Mouse (Mus musculus) C2C12 (cell line): ENCODE data around the gene Mapt. TPM values are rescaled to one million over a fixed set of nuclear protein-coding genes. Genes with fewer than 3 reads are reported as not detected.

Source experiments
- H3K27me3 ChIP-seq: one replicate; pipeline ENCODE4 v1.6.1; 2011; ENCODE audit not compliant: control insufficient read depth, insufficient read depth, insufficient read length
- H3K36me3 ChIP-seq: one replicate; pipeline ENCODE4 v1.6.1; 2011; ENCODE audit not compliant: control insufficient read depth, insufficient read depth
- H3K4me3 ChIP-seq: one replicate; pipeline ENCODE4 v1.5.1; 2011; ENCODE audit warnings: mild to moderate bottlenecking, control low read depth; ENCODE audit not compliant: poor library complexity, insufficient read depth, severe bottlenecking
- H3K79me2 ChIP-seq: one replicate; pipeline ENCODE4 v1.6.1; 2011; ENCODE audit not compliant: control insufficient read depth, insufficient read depth
- H3K79me3 ChIP-seq: one replicate; pipeline ENCODE4 v1.6.1; 2011; ENCODE audit warnings: low read depth, control low read depth
- H3ac ChIP-seq: one replicate; pipeline ENCODE3; 2011; ENCODE audit warnings: low read depth; ENCODE audit not compliant: control insufficient read depth, insufficient read length
- CEBPB ChIP-seq: IDR thresholded peaks from one replicate; pipeline ENCODE4 v1.6.1; 2011; ENCODE audit warnings: low read depth, mild to moderate bottlenecking, control low read depth, moderate library complexity
- CTCF ChIP-seq: IDR thresholded peaks from one replicate; pipeline ENCODE4 v1.5.1; 2011; ENCODE audit not compliant: control insufficient read depth, insufficient read depth, insufficient read length
- FOSL1 ChIP-seq: IDR thresholded peaks from one replicate; pipeline ENCODE4 v1.8.0; 2011; ENCODE audit warnings: mild to moderate bottlenecking, low read length; ENCODE audit not compliant: poor library complexity, insufficient read depth, severe bottlenecking
- MAX ChIP-seq: IDR thresholded peaks from one replicate; pipeline ENCODE4 v1.6.1; 2011; ENCODE audit warnings: mild to moderate bottlenecking, control low read depth
- MYOD1 ChIP-seq: IDR thresholded peaks from one replicate; pipeline ENCODE4 v1.6.1; 2011; ENCODE audit warnings: low read depth; ENCODE audit not compliant: control insufficient read depth, insufficient read length
- MYOG ChIP-seq: IDR thresholded peaks from one replicate; pipeline ENCODE4 v1.6.1; 2011; ENCODE audit not compliant: control insufficient read depth, insufficient read length; ENCODE audit errors: extremely low read depth
- USF1 ChIP-seq: IDR thresholded peaks from one replicate; pipeline ENCODE4 v1.6.1; 2011; ENCODE audit warnings: low read depth, mild to moderate bottlenecking, control low read depth, moderate library complexity
- microRNA-seq: library from miRNA; unstranded; fragments of <30 nt; microRNA quantifications from one replicate; pipeline ENCODE4, GENCODE M21; 2019; ENCODE audit warnings: borderline microRNAs expressed
- polyA plus RNA-seq: library from polyadenylated mRNA; unstranded; fragments of >200 nt; fragmentation: generic; extraction: Trizol; gene quantifications from one replicate; pipeline ENCODE4 v1.2.1, GENCODE M21; 2012; ENCODE audit warnings: missing spikeins

Mapt gene
- polyA plus RNA-seq, 1 experiment = 2.6 TPM

- H3K4me3 ChIP-seq = no peak overlapping the region
- H3K79me3 ChIP-seq = peaks cover 32% of the 10 kb centered on the region
- peaks cover 42% of the 10 kb centered on the region for H3K36me3 ChIP-seq
- peaks cover 65% of the 10 kb centered on the region for H3K79me2 ChIP-seq
- no peak overlapping the region for H3ac ChIP-seq
- no peak for TF ChIP-seq MYOG
- peak; percentile 49 for TF ChIP-seq MAX
- peak; percentile 34 for TF ChIP-seq MYOD1
- no peak for TF ChIP-seq USF1
- no peak for TF ChIP-seq CTCF
- peak; percentile 90 for TF ChIP-seq FOSL1
- peak; percentile 35 for TF ChIP-seq CEBPB
- H3K27me3 ChIP-seq = no peaks in the 10 kb centered on the region
These were observed 130.6 kb downstream of the Mapt start for GRCm38 (mm10) chr11:104361790-104362189.

GRCm38 (mm10) chr11:104362704-104363103 is 131.5 kb downstream of the Mapt start:
- Histone ChIP-seq H3K4me3 (no peak overlapping the region), H3ac (no peak overlapping the region), H3K27me3 (no peaks in the 10 kb centered on the region), H3K36me3 (peaks cover 33% of the 10 kb centered on the region), H3K79me3 (peaks cover 32% of the 10 kb centered on the region), H3K79me2 (peaks cover 64% of the 10 kb centered on the region)
- no peak for TF ChIP-seq FOSL1
- no peak for TF ChIP-seq MYOG

- TF ChIP-seq CTCF (no peak), FOSL1 (peak; percentile 93)
- H3K79me3 ChIP-seq = peaks cover 27% of the 10 kb centered on the region
- H3ac ChIP-seq = no peak overlapping the region
- H3K79me2 ChIP-seq = peaks cover 64% of the 10 kb centered on the region
- peaks cover 44% of the 10 kb centered on the region for H3K36me3 ChIP-seq
- no peaks in the 10 kb centered on the region for H3K27me3 ChIP-seq
- no peak overlapping the region for H3K4me3 ChIP-seq
These were observed 132.8 kb downstream of the Mapt start for GRCm38 (mm10) chr11:104363823-104364600.

- H3K36me3 ChIP-seq = peaks cover 58% of the 10 kb centered on the region
These were observed 136.4 kb downstream of the Mapt start for GRCm38 (mm10) chr11:104367486-104368190.

GRCm38 (mm10) chr11:104376291-104376690 is 145.1 kb downstream of the Mapt start:
- H3K36me3 ChIP-seq = peaks cover 60% of the 10 kb centered on the region
- TF ChIP-seq CTCF (no peak), FOSL1 (no peak), MYOG (no peak), MAX (no peak), CEBPB (no peak), MYOD1 (no peak), USF1 (no peak)
- H3K4me3 ChIP-seq = no peak overlapping the region

More at GRCm38 (mm10) chr11:104367486-104368190, 136.4 kb downstream of the Mapt start:
- H3K4me3 ChIP-seq = no peak overlapping the region
- H3K27me3 ChIP-seq = no peaks in the 10 kb centered on the region
- no peak overlapping the region for H3ac ChIP-seq
- no peak for TF ChIP-seq CTCF
- no peak for TF ChIP-seq MYOD1
- no peak for TF ChIP-seq FOSL1
- no peak for TF ChIP-seq MAX
- TF ChIP-seq CEBPB = no peak
- TF ChIP-seq USF1 = no peak
- no peak for TF ChIP-seq MYOG
- H3K79me3 ChIP-seq = peaks cover 27% of the 10 kb centered on the region
- peaks cover 77% of the 10 kb centered on the region for H3K79me2 ChIP-seq

GRCm38 (mm10) chr11:104379635-104380034 is 148.4 kb downstream of the Mapt start:
- no peak for TF ChIP-seq MYOG
- no peak for TF ChIP-seq CTCF
- TF ChIP-seq MAX = no peak
- TF ChIP-seq MYOD1 = no peak
- TF ChIP-seq CEBPB = no peak
- TF ChIP-seq USF1 = no peak
- no peak for TF ChIP-seq FOSL1
- Histone ChIP-seq H3K27me3 (no peaks in the 10 kb centered on the region), H3K4me3 (no peak overlapping the region), H3K36me3 (peaks cover 32% of the 10 kb centered on the region), H3K79me3 (peaks cover 60% of the 10 kb centered on the region), H3K79me2 (peaks cover 93% of the 10 kb centered on the region), H3ac (no peak overlapping the region)

More at GRCm38 (mm10) chr11:104376291-104376690, 145.1 kb downstream of the Mapt start:
- Histone ChIP-seq H3K27me3 (no peaks in the 10 kb centered on the region), H3K79me3 (peaks cover 50% of the 10 kb centered on the region), H3K79me2 (peaks cover 93% of the 10 kb centered on the region), H3ac (no peak overlapping the region)

Small RNA genes lying within 50 kb of the gene (microRNA-seq; reads per million reads assigned to microRNA genes)
- gene Gm47310 = not detected

Other genes with a start within 250 kb of the Mapt start
- gene Crhr1, start 98.5 kb upstream of the Mapt start, polyA plus RNA-seq = not detected
- gene Sppl2c, start 45.1 kb upstream of the Mapt start, polyA plus RNA-seq = not detected
- gene Kansl1, start 237.5 kb downstream of the Mapt start, polyA plus RNA-seq = 14.5 TPM